27 mouse cellular contexts compared by ENCODE assay signal in the genomic region with DNA sequence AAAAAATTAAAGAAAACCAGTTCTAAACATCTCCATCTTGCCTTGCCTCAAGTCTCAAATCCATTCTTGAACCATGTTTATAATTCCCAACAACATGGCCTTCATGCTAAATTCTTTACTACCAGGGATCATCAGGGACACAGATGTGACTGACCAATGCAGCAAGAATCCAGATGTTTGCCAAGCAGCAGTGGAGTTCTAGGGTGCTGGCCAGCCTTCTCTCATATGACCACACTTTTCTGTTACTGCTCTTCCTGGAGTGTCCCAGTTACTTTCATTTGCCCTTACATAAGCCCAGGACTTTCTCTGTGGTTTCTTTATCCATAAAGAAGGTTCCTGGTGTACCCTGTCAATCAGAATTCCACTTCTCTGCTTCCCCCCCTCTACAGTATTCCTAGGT.
DNase-seq lines count a peak whose midpoint lies in the region.
"Had no signal": no experiment of that assay in that cellular context is flagged by ENCODE, and none has a peak within 500 bp of the region (broad histone marks: within the 10 kb centered on the region; RNA-seq: fewer than 3 reads in every experiment).

No protein-coding gene starts in this region.

- no peaks in the 10 kb centered on the region for H3K36me3 ChIP-seq in limb, embryonic 10.5 days
- H3K36me3 ChIP-seq: forebrain, embryonic 10.5 days; G1E; heart, embryonic 12.5 days; heart, embryonic 15.5 days had no signal

- H3K27me3 ChIP-seq in limb, embryonic 10.5 days (ENCODE audit: low read depth, poor library complexity, severe bottlenecking): peaks cover 38% of the 10 kb centered on the region
- H3K27me3 ChIP-seq: CH12.LX; heart, embryonic 12.5 days; heart, embryonic 15.5 days had no signal

- peak; percentile 32 for DNase-seq in gastrocnemius, adult 18-20 months (ENCODE audit: low spot score)
- no peak for DNase-seq in gastrocnemius, postnatal 36 days
- peak; percentile 93 for DNase-seq in heart, adult 11 months
- DNase-seq in heart, postnatal 4 days: no peak
- peak; percentile 84 for DNase-seq in 3T3-L1 (ENCODE audit: low read depth, low spot score)
- peak; percentile 3 for DNase-seq in limb, embryonic 10.5 days (ENCODE audit: low spot score)
- DNase-seq in thymus, postnatal 10 days (ENCODE audit: low spot score in 2 of 2): no peak
- DNase-seq in left cerebral cortex, postnatal 25 days (ENCODE audit: low spot score in 2 of 2): no peak
- DNase-seq: adrenal gland, adult 8-10 months; adrenal gland, postnatal 25 days; B cell, adult 2 months; cerebellum, adult 11-12 months; cerebellum, adult 8-10 months; cerebellum, postnatal 36 days; embryo, embryonic 11 days; forebrain, postnatal 0 days; gastrocnemius, postnatal 10 days; heart, adult 18-20 months; heart, postnatal 10 days; heart, postnatal 36 days had no signal

- H3K9me3 ChIP-seq in limb, embryonic 10.5 days (replicated peaks): no peaks in the 10 kb centered on the region
- H3K9me3 ChIP-seq: forebrain, embryonic 10.5 days; G1E; heart, embryonic 12.5 days; heart, embryonic 15.5 days had no signal

- intact Hi-C loops in gastrocnemius, postnatal 36 days (cut with DNase I): no loop called here
- intact Hi-C loops in left cerebral cortex, postnatal 25 days (cut with DNase I): loop anchor here (5.0 kb wide), 1 partner anchor 781 kb away; no protein-coding TSS in a partner anchor

- H3K4me1 ChIP-seq in limb, embryonic 10.5 days: peaks cover 25% of the 10 kb centered on the region
- H3K4me1 ChIP-seq: heart, embryonic 12.5 days had no signal

- no peak overlapping the region for H3K4me3 ChIP-seq in limb, embryonic 10.5 days
- H3K4me3 ChIP-seq: forebrain, embryonic 10.5 days; heart, embryonic 12.5 days; heart, embryonic 15.5 days had no signal

- H3K27ac ChIP-seq in limb, embryonic 10.5 days: no peak overlapping the region
- H3K27ac ChIP-seq: forebrain, embryonic 10.5 days; heart, embryonic 15.5 days; hindbrain, embryonic 14.5 days; hindbrain, postnatal 0 days had no signal

Comparison
In these comparisons a context has a peak if more than half of its experiments do, and no peak if none do; other contexts are left out.
1. DNase-seq: peak in gastrocnemius, adult 18-20 months (single experiment), heart, adult 11 months (single experiment), 3T3-L1 (single experiment) and limb, embryonic 10.5 days (single experiment); none in gastrocnemius, postnatal 36 days (0 of 2), heart, postnatal 4 days (single experiment), thymus, postnatal 10 days (0 of 2) and left cerebral cortex, postnatal 25 days (0 of 2).